Mouse (Mus musculus) C2C12 (cell line): ENCODE results near the gene Sgcd.

Experiments
- CEBPB ChIP-seq: IDR thresholded peaks from one replicate; pipeline ENCODE4 v1.6.1; 2011; ENCODE audit warnings: low read depth, mild to moderate bottlenecking, control low read depth, moderate library complexity
- CTCF ChIP-seq: IDR thresholded peaks from one replicate; pipeline ENCODE4 v1.5.1; 2011; ENCODE audit not compliant: control insufficient read depth, insufficient read depth, insufficient read length
- MYOG ChIP-seq: IDR thresholded peaks from one replicate; pipeline ENCODE4 v1.6.1; 2011; ENCODE audit not compliant: control insufficient read depth, insufficient read length; ENCODE audit errors: extremely low read depth

DNA sequence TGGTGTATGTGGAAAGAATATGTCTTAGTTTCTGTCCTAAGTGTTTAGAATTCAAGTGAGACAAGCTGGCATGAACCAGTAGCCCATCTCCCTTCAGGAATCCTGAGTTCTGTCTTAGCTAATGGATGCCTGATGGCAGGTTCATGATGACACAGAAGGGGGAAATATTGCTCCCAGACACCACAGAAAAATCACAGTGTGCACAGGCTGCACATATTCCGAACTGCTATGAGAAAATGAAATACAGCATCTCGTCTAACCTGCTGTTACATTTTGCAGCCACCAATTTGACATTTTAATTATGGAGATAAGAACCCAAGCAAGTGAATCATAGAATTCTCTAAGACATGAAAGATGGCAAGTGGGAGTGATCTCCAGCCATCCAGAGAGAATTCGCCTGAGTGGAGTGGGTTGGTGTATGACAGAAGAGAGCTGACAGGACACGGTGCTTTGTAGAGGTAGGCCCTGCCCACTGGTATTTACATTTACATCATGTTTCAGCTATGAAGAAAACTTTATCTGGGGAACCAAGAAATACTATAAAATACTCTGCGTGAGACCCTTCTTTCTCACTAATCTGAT, 1076.0 kb downstream of the Sgcd start:
- TF ChIP-seq CEBPB (no peak), CTCF (no peak), MYOG (no peak)
